Mouse (Mus musculus) layer of hippocampus, adult 2 months (tissue): ENCODE measurements at regions not wholly inside any gene's neighbourhood (a gene's known extent, or its start where the extent isn't known, plus 50 kb on each side); places are given as distances from the start of the nearest gene placed in this dataset.
A peak's percentile ranks its signal among the peaks of the same experiment; 100 is the strongest.

Experiments used
- DNase-seq, 2 experiments: peaks; one replicate each; pipeline ENCODE4 v3.0.0; 2022; ENCODE audit warnings: low spot score in 2 of 2
- H3K27ac ChIP-seq: fragments of 200-600 bp; 2 replicates; pipeline ENCODE4 v1.8.1; 2022
- H3K4me3 ChIP-seq: fragments of 200-600 bp; 2 replicates; pipeline ENCODE4 v1.8.1; 2022; ENCODE audit warnings: mild to moderate bottlenecking
- CTCF ChIP-seq: fragments of 200-600 bp; conservative IDR thresholded peaks from 2 replicates; pipeline ENCODE4 v1.8.1; 2022; ENCODE audit warnings: antibody characterized with exemption, mild to moderate bottlenecking, moderate library complexity

- Histone ChIP-seq H3K27ac (no peak overlapping the region), H3K4me3 (no peak overlapping the region)
- no peak for TF ChIP-seq CTCF
- no peak for DNase-seq
Measured at GRCm38 (mm10) chr13:3752334-3752733, 51.8 kb downstream of the Calml3 start.

GRCm38 (mm10) chr13:3751222-3751621 is 52.9 kb downstream of the Calml3 start:
- Histone ChIP-seq H3K27ac (no peak overlapping the region), H3K4me3 (no peak overlapping the region)
- no peak for TF ChIP-seq CTCF
- no peak for DNase-seq

GRCm38 (mm10) chr13:3750756-3751155 is 53.4 kb downstream of the Calml3 start:
- TF ChIP-seq CTCF, result no peak
- Histone ChIP-seq H3K27ac (no peak overlapping the region), H3K4me3 (no peak overlapping the region)
- no peak for DNase-seq

GRCm38 (mm10) chr13:3749646-3750045 is 54.5 kb downstream of the Calml3 start:
- TF ChIP-seq CTCF, result no peak
- no peak for DNase-seq
- Histone ChIP-seq H3K4me3 (no peak overlapping the region), H3K27ac (peak overlapping the region; percentile 28; the same call in 1 of the 2 replicates)

- H3K27ac ChIP-seq, result no peak overlapping the region
- no peak for DNase-seq
- H3K4me3 ChIP-seq, result no peak overlapping the region
- no peak for TF ChIP-seq CTCF
Measured at GRCm38 (mm10) chr13:3748859-3749258, 55.3 kb downstream of the Calml3 start.

- no peak for TF ChIP-seq CTCF
- no peak overlapping the region for H3K4me3 ChIP-seq
- DNase-seq, result no peak
- no peak overlapping the region for H3K27ac ChIP-seq
Measured at GRCm38 (mm10) chr13:3746524-3746923, 57.6 kb downstream of the Calml3 start.

- no peak for TF ChIP-seq CTCF
- H3K4me3 ChIP-seq, result no peak overlapping the region
- H3K27ac ChIP-seq, result no peak overlapping the region
- no peak for DNase-seq
Measured at GRCm38 (mm10) chr13:3744870-3745269, 59.2 kb downstream of the Calml3 start.

- H3K4me3 ChIP-seq, result no peak overlapping the region
- no peak for TF ChIP-seq CTCF
- DNase-seq, result no peak
- no peak overlapping the region for H3K27ac ChIP-seq
Measured at GRCm38 (mm10) chr13:3743692-3744457, 60.2 kb downstream of the Calml3 start.

GRCm38 (mm10) chr13:3742763-3743401 is 61.2 kb downstream of the Calml3 start:
- DNase-seq, result no peak
- H3K4me3 ChIP-seq, result no peak overlapping the region
- no peak for TF ChIP-seq CTCF
- no peak overlapping the region for H3K27ac ChIP-seq

GRCm38 (mm10) chr13:3742094-3742730 is 61.9 kb downstream of the Calml3 start:
- H3K4me3 ChIP-seq, result no peak overlapping the region
- no peak overlapping the region for H3K27ac ChIP-seq
- no peak for TF ChIP-seq CTCF
- DNase-seq, result no peak

GRCm38 (mm10) chr13:3730699-3731021 is 73.5 kb downstream of the Calml3 start:
- no peak for DNase-seq
- TF ChIP-seq CTCF, result no peak
- Histone ChIP-seq H3K4me3 (no peak overlapping the region), H3K27ac (peak overlapping the region; percentile 28; the same call in 1 of the 2 replicates)

- H3K27ac ChIP-seq, result peak overlapping the region; percentile 28; the same call in 1 of the 2 replicates
- DNase-seq, result no peak
- no peak overlapping the region for H3K4me3 ChIP-seq
- no peak for TF ChIP-seq CTCF
Measured at GRCm38 (mm10) chr13:3729926-3730698, 74.0 kb downstream of the Calml3 start.

- TF ChIP-seq CTCF, result no peak
- Histone ChIP-seq H3K4me3 (no peak overlapping the region), H3K27ac (no peak overlapping the region)
- DNase-seq, result no peak
Measured at GRCm38 (mm10) chr13:3728888-3729287, 75.2 kb downstream of the Calml3 start.
